Mouse (Mus musculus) cerebellum, adult 2 months (tissue): ENCODE data around the gene Ikzf1. TPM values are rescaled to one million over a fixed set of nuclear protein-coding genes. Genes with fewer than 3 reads are reported as not detected.
A peak's percentile ranks its signal among the peaks of the same experiment; 100 is the strongest.

Experiments used
- DNase-seq, 2 experiments: peaks; one replicate each; pipeline ENCODE4 v3.0.0; 2021
- H3K27ac ChIP-seq: fragments of 200-500 bp; 2 replicates; pipeline ENCODE4 v1.5.1; 2012; ENCODE audit warnings: low read length, control low read depth, inconsistent platforms; ENCODE audit not compliant: insufficient read depth
- H3K27me3 ChIP-seq: fragments of 200-500 bp; 2 replicates; pipeline ENCODE4 v1.6.1; 2012; ENCODE audit warnings: inconsistent platforms, mild to moderate bottlenecking, low read length, moderate library complexity; ENCODE audit not compliant: control insufficient read depth, insufficient read depth
- H3K4me1 ChIP-seq: fragments of 200-500 bp; 2 replicates; pipeline ENCODE4 v1.6.1; 2011; ENCODE audit warnings: low read length; ENCODE audit not compliant: control insufficient read depth, insufficient read depth
- H3K4me3 ChIP-seq: fragments of 200-500 bp; replicated peaks from 2 replicates; pipeline ENCODE3; 2011; ENCODE audit warnings: mild to moderate bottlenecking, low read depth, low read length, control low read depth; ENCODE audit not compliant: insufficient read depth
- CTCF ChIP-seq: fragments of 200-500 bp; IDR thresholded peaks from 2 replicates; pipeline ENCODE4 v1.5.1; 2011; ENCODE audit warnings: low read depth, mild to moderate bottlenecking, control low read depth, low read length, moderate library complexity, borderline replicate concordance; ENCODE audit not compliant: insufficient read depth
- POLR2A ChIP-seq: fragments of 200-500 bp; IDR thresholded peaks from 2 replicates; pipeline ENCODE4 v1.6.1; 2011; ENCODE audit warnings: low read length, control low read depth, borderline replicate concordance; ENCODE audit not compliant: insufficient read depth
- WGBS: fragments of 180-500 bp; shearing (Covaris S2); methylation state at CpG from one replicate; pipeline ENCODE4 v1.1.7; 2018; 5-methylcytosine and 5-hydroxymethylcytosine counted together
- polyA plus RNA-seq: library from polyadenylated mRNA; depleted of rRNA; stranded (reverse); fragments of >200 nt; gene quantifications from 2 replicates; pipeline ENCODE4 v1.2.3, GENCODE M21; 2012

The Ikzf1 gene
- polyA plus RNA-seq, 1 experiment, result 0.82 TPM

- 15% methylated on average over 11 of the region's 11 CpGs for WGBS
- TF ChIP-seq POLR2A (no peak), CTCF (no peak)
- Histone ChIP-seq H3K4me1 (no peaks in the 10 kb centered on the region), H3K4me3 (peak overlapping the region; percentile 95), H3K27me3 (no peaks in the 10 kb centered on the region), H3K27ac (0 out of 2 replicates have a peak overlapping the region, but pooled peaks have one; percentile 57)
- no peak for DNase-seq
Observed at GRCm38 (mm10) chr11:11809404-11810175, 124.8 kb downstream of the Ikzf1 start.

- Histone ChIP-seq H3K4me3 (no peak overlapping the region), H3K27me3 (no peaks in the 10 kb centered on the region), H3K27ac (no peak overlapping the region), H3K4me1 (no peaks in the 10 kb centered on the region)
- 25% methylated on average over 9 of the region's 9 CpGs for WGBS
- DNase-seq, result peak; percentile 60 to 70
- TF ChIP-seq CTCF, result peak; percentile 89
- TF ChIP-seq POLR2A, result no peak
Observed at GRCm38 (mm10) chr11:11811906-11812480, 127.2 kb downstream of the Ikzf1 start.

- no peak overlapping the region for H3K27ac ChIP-seq
- no peak for DNase-seq
- TF ChIP-seq CTCF (no peak), POLR2A (no peak)
- no peaks in the 10 kb centered on the region for H3K27me3 ChIP-seq
- no peaks in the 10 kb centered on the region for H3K4me1 ChIP-seq
- 77% methylated on average over 3 of the region's 3 CpGs for WGBS
- H3K4me3 ChIP-seq, result no peak overlapping the region
Observed at GRCm38 (mm10) chr11:11815737-11816136, 130.9 kb downstream of the Ikzf1 start.

GRCm38 (mm10) chr11:11818797-11819196 lies 134.0 kb downstream of the Ikzf1 start:
- Histone ChIP-seq H3K4me1 (no peaks in the 10 kb centered on the region), H3K27ac (no peak overlapping the region), H3K4me3 (no peak overlapping the region), H3K27me3 (no peaks in the 10 kb centered on the region)
- DNase-seq, result no peak
- TF ChIP-seq POLR2A (no peak), CTCF (no peak)
- WGBS, result 89% methylated on average over 6 of the region's 6 CpGs

- 88% methylated on average over 5 of the region's 5 CpGs for WGBS
- TF ChIP-seq POLR2A (no peak), CTCF (no peak)
Observed at GRCm38 (mm10) chr11:11819206-11819605, 134.4 kb downstream of the Ikzf1 start.

GRCm38 (mm10) chr11:11820251-11820650 lies 135.4 kb downstream of the Ikzf1 start:
- TF ChIP-seq CTCF, result peak; percentile 67; the same call in 1 of the 2 replicates
- TF ChIP-seq POLR2A, result no peak
- no peak overlapping the region for H3K4me3 ChIP-seq
- H3K27ac ChIP-seq, result no peak overlapping the region
- no peaks in the 10 kb centered on the region for H3K27me3 ChIP-seq
- H3K4me1 ChIP-seq, result no peaks in the 10 kb centered on the region
- peak; percentile 47 to 60 for DNase-seq
- WGBS, result 6% methylated on average over 2 of the region's 2 CpGs

More at GRCm38 (mm10) chr11:11819206-11819605, 134.4 kb downstream of the Ikzf1 start:
- DNase-seq, result no peak
- Histone ChIP-seq H3K27ac (no peak overlapping the region), H3K4me3 (no peak overlapping the region), H3K4me1 (no peaks in the 10 kb centered on the region), H3K27me3 (no peaks in the 10 kb centered on the region)

- H3K27me3 ChIP-seq, result no peaks in the 10 kb centered on the region
- no peaks in the 10 kb centered on the region for H3K4me1 ChIP-seq
- H3K27ac ChIP-seq, result no peak overlapping the region
- no peak for DNase-seq
- 82% methylated on average over 3 of the region's 3 CpGs for WGBS
- H3K4me3 ChIP-seq, result no peak overlapping the region
- TF ChIP-seq POLR2A (no peak), CTCF (no peak)
Observed at GRCm38 (mm10) chr11:11820737-11821136, 135.9 kb downstream of the Ikzf1 start.
